Mouse (Mus musculus) embryonic facial prominence, embryonic 10.5 days (tissue): ENCODE data around the gene 4931414P19Rik. TPM values are rescaled to one million over a fixed set of nuclear protein-coding genes. Genes with fewer than 3 reads are reported as not detected.

Experiments
- DNase-seq: peaks from one replicate; pipeline ENCODE4 v3.0.0-alpha.2; 2017; ENCODE audit warnings: low spot score
- H3K27ac ChIP-seq: fragments of 300-500 bp; sonication (generic); replicated peaks from 2 replicates; pipeline ENCODE4 v1.5.1; 2016; ENCODE audit warnings: mild to moderate bottlenecking
- H3K27me3 ChIP-seq: fragments of 300-500 bp; sonication (generic); replicated peaks from 2 replicates; pipeline ENCODE4 v1.6.1; 2016; ENCODE audit warnings: low read depth, mild to moderate bottlenecking; ENCODE audit not compliant: poor library complexity, severe bottlenecking
- H3K36me3 ChIP-seq: fragments of 300-500 bp; sonication (generic); replicated peaks from 2 replicates; pipeline ENCODE4 v1.6.1; 2016; ENCODE audit warnings: mild to moderate bottlenecking, moderate library complexity
- H3K4me1 ChIP-seq: fragments of 300-500 bp; sonication (generic); 2 replicates; pipeline ENCODE4 v1.6.1; 2016
- H3K4me3 ChIP-seq: fragments of 300-500 bp; sonication (generic); 2 replicates; pipeline ENCODE4 v1.5.1; 2016; ENCODE audit warnings: mild to moderate bottlenecking, moderate library complexity
- H3K9me3 ChIP-seq: fragments of 300-500 bp; sonication (generic); 2 replicates; pipeline ENCODE4 v1.6.1; 2016; ENCODE audit warnings: mild to moderate bottlenecking
- WGBS: fragments of 180-500 bp; shearing (Covaris S2); methylation state at CpG from one replicate; pipeline ENCODE4 v1.1.7; 2016; 5-methylcytosine and 5-hydroxymethylcytosine counted together
- polyA plus RNA-seq: library from polyadenylated mRNA; unstranded; fragments of >200 nt; fragmentation: Nextera tagmentation; extraction: Ambion mirVana; gene quantifications from 2 replicates; pipeline ENCODE4 v1.2.1, GENCODE M21; 2016

The 4931414P19Rik gene
- polyA plus RNA-seq, 1 experiment from 2014 or later = 9.3 TPM

- 78% methylated on average over 7 of the region's 7 CpGs for WGBS
- no peak for DNase-seq
- peaks cover 11% of the 10 kb centered on the region; the same call in 1 of the 2 replicates for H3K4me1 ChIP-seq
- H3K4me3 ChIP-seq = no peak overlapping the region
- H3K9me3 ChIP-seq = peaks cover 8% of the 10 kb centered on the region; the same call in 1 of the 2 replicates
- peaks cover 58% of the 10 kb centered on the region for H3K36me3 ChIP-seq
- H3K27me3 ChIP-seq = no peaks in the 10 kb centered on the region; the same call in 1 of the 2 replicates
- no peak overlapping the region for H3K27ac ChIP-seq
Observed at GRCm38 (mm10) chr14:54597084-54597483, 8.7 kb downstream of the 4931414P19Rik start.

GRCm38 (mm10) chr14:54594631-54595414, 11.0 kb downstream of the 4931414P19Rik start:
- Histone ChIP-seq H3K4me1 (peaks cover 9% of the 10 kb centered on the region; the same call in 1 of the 2 replicates), H3K4me3 (peak overlapping the region; percentile 11; the same call in 1 of the 2 replicates), H3K27me3 (no peaks in the 10 kb centered on the region; the same call in 1 of the 2 replicates), H3K27ac (no peak overlapping the region), H3K9me3 (peaks cover 8% of the 10 kb centered on the region; the same call in 1 of the 2 replicates), H3K36me3 (peaks cover 76% of the 10 kb centered on the region)
- no peak for DNase-seq
- WGBS = 72% methylated on average over 28 of the region's 28 CpGs

GRCm38 (mm10) chr14:54594055-54594454, 11.7 kb downstream of the 4931414P19Rik start:
- 93% methylated on average over 3 of the region's 3 CpGs for WGBS
- no peak overlapping the region for H3K27ac ChIP-seq
- H3K27me3 ChIP-seq = no peaks in the 10 kb centered on the region; the same call in 1 of the 2 replicates
- peaks cover 9% of the 10 kb centered on the region; the same call in 1 of the 2 replicates for H3K4me1 ChIP-seq
- H3K9me3 ChIP-seq = peaks cover 8% of the 10 kb centered on the region; the same call in 1 of the 2 replicates
- H3K36me3 ChIP-seq = peaks cover 71% of the 10 kb centered on the region
- DNase-seq = no peak
- no peak overlapping the region for H3K4me3 ChIP-seq

GRCm38 (mm10) chr14:54592319-54592934, 13.4 kb downstream of the 4931414P19Rik start:
- Histone ChIP-seq H3K9me3 (peaks cover 8% of the 10 kb centered on the region; the same call in 1 of the 2 replicates), H3K36me3 (peaks cover 66% of the 10 kb centered on the region), H3K4me3 (no peak overlapping the region), H3K27ac (peak overlapping the region; percentile 10; the same call in 1 of the 2 replicates), H3K4me1 (peaks cover 9% of the 10 kb centered on the region; the same call in 1 of the 2 replicates), H3K27me3 (no peaks in the 10 kb centered on the region; the same call in 1 of the 2 replicates)
- 79% methylated on average over 10 of the region's 10 CpGs for WGBS
- no peak for DNase-seq

GRCm38 (mm10) chr14:54591056-54591455, 14.7 kb downstream of the 4931414P19Rik start:
- Histone ChIP-seq H3K27me3 (no peaks in the 10 kb centered on the region; the same call in 1 of the 2 replicates), H3K4me1 (peaks cover 9% of the 10 kb centered on the region; the same call in 1 of the 2 replicates), H3K27ac (no peak overlapping the region), H3K4me3 (no peak overlapping the region), H3K9me3 (peaks cover 8% of the 10 kb centered on the region; the same call in 1 of the 2 replicates), H3K36me3 (peaks cover 68% of the 10 kb centered on the region)
- DNase-seq = no peak
- WGBS = 90% methylated on average over 16 of the region's 16 CpGs

GRCm38 (mm10) chr14:54583681-54584338, 22.0 kb downstream of the 4931414P19Rik start:
- H3K27me3 ChIP-seq = no peaks in the 10 kb centered on the region
- H3K27ac ChIP-seq = no peak overlapping the region
- peaks cover 9% of the 10 kb centered on the region for H3K4me1 ChIP-seq
- WGBS = 51% methylated on average over 7 of the region's 7 CpGs
- DNase-seq = peak; percentile 69
- H3K4me3 ChIP-seq = no peak overlapping the region
- peaks cover 51% of the 10 kb centered on the region for H3K36me3 ChIP-seq
- H3K9me3 ChIP-seq = no peaks in the 10 kb centered on the region

- H3K4me3 ChIP-seq = no peak overlapping the region
- no peak overlapping the region for H3K27ac ChIP-seq
- H3K27me3 ChIP-seq = no peaks in the 10 kb centered on the region
- DNase-seq = no peak
- H3K4me1 ChIP-seq = peaks cover 21% of the 10 kb centered on the region
- H3K36me3 ChIP-seq = peaks cover 51% of the 10 kb centered on the region
- WGBS = 88% methylated on average over 9 of the region's 9 CpGs
- H3K9me3 ChIP-seq = no peaks in the 10 kb centered on the region
Observed at GRCm38 (mm10) chr14:54582536-54582935, 23.3 kb downstream of the 4931414P19Rik start.

GRCm38 (mm10) chr14:54579638-54580037, 26.2 kb downstream of the 4931414P19Rik start:
- Histone ChIP-seq H3K4me1 (peaks cover 41% of the 10 kb centered on the region), H3K27ac (0 out of 2 replicates have a peak overlapping the region, but pooled peaks have one; percentile 19), H3K9me3 (no peaks in the 10 kb centered on the region), H3K27me3 (no peaks in the 10 kb centered on the region), H3K4me3 (no peak overlapping the region), H3K36me3 (peaks cover 26% of the 10 kb centered on the region)
- 76% methylated on average over 7 of the region's 7 CpGs for WGBS
- no peak for DNase-seq

GRCm38 (mm10) chr14:54578063-54578462, 27.7 kb downstream of the 4931414P19Rik start:
- Histone ChIP-seq H3K9me3 (no peaks in the 10 kb centered on the region), H3K4me3 (peak overlapping the region; percentile 99), H3K4me1 (peaks cover 57% of the 10 kb centered on the region), H3K36me3 (peaks cover 23% of the 10 kb centered on the region), H3K27me3 (no peaks in the 10 kb centered on the region), H3K27ac (peak overlapping the region; percentile 98)
- peak; percentile 58 for DNase-seq
- 1% methylated on average over 10 of the region's 10 CpGs for WGBS

- Histone ChIP-seq H3K36me3 (peaks cover 23% of the 10 kb centered on the region), H3K27ac (peak within 1 kb of the TSS; percentile 98), H3K27me3 (no peaks in the 10 kb centered on the region), H3K4me3 (peak within 1 kb of the TSS; percentile 99), H3K4me1 (peaks cover 64% of the 10 kb centered on the region), H3K9me3 (no peaks in the 10 kb centered on the region)
- DNase-seq = peak; percentile 96
- under 1% methylated on average over 66 of the region's 66 CpGs for WGBS
Observed at GRCm38 (mm10) chr14:54577089-54577982, 28.5 kb downstream of the 4931414P19Rik start, which contains the start of gene Ajuba. Gene Ajuba, minus strand, starts transcription at chr14:54577558.

- H3K27ac ChIP-seq = peak overlapping the region; percentile 98
Observed at GRCm38 (mm10) chr14:54576241-54577088, 29.3 kb downstream of the 4931414P19Rik start.

More at GRCm38 (mm10) chr14:54576241-54577088, 29.3 kb downstream of the 4931414P19Rik start:
- peaks cover 73% of the 10 kb centered on the region for H3K4me1 ChIP-seq
- peak; percentile 66 for DNase-seq
- H3K9me3 ChIP-seq = no peaks in the 10 kb centered on the region
- WGBS = under 1% methylated on average over 84 of the region's 84 CpGs
- H3K27me3 ChIP-seq = no peaks in the 10 kb centered on the region
- H3K36me3 ChIP-seq = peaks cover 29% of the 10 kb centered on the region
- peak overlapping the region; percentile 99 for H3K4me3 ChIP-seq
